Mouse (Mus musculus) R1 (cell line): Measurements from ENCODE around the gene Pcca.

Source experiments
- DNase-seq: peaks from one replicate; pipeline ENCODE4 v3.0.0-alpha.2; 2018; ENCODE audit warnings: low read depth, low spot score

Gene Pcca

DNA sequence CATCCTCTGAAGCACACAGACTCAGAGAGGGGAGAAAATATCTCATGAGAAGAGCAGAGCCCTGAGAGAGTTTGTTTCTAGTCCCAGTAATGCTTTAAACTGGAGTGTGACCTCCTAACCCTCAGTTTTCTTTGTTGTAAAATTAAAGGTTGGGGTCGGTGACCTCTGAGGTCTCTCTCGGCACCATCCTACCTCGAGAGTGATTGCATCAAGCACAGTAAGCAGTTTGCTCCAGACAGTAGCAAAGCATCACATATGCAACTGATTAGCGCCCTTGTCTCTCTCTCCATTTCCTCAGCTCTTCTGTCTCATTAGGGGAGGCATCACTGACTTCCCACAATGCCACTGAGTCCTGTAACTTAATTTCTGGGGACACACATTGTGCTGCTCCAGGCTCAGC lies 302.1 kb downstream of the Pcca start:
- DNase-seq, result no peak

DNA sequence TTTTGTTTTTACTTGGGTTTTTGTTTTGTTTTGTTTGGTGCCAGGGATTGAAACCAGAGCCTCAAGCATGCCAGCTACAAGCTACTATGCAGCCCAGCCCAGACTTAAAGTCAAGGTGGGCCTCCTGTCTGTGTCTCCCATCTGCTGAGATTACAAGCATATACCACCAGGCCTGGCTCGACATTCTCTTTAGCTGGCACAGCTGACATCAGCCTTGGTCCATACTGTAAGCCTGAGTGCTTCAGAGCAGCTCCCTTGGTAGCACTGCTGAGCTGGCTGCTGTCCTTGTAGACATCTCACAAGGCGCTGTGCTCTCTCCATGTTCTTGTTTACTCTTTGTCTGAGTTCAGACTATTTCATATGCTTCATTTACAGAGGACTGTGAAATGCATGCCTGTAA lies 302.9 kb downstream of the Pcca start:
- DNase-seq, result no peak

DNA sequence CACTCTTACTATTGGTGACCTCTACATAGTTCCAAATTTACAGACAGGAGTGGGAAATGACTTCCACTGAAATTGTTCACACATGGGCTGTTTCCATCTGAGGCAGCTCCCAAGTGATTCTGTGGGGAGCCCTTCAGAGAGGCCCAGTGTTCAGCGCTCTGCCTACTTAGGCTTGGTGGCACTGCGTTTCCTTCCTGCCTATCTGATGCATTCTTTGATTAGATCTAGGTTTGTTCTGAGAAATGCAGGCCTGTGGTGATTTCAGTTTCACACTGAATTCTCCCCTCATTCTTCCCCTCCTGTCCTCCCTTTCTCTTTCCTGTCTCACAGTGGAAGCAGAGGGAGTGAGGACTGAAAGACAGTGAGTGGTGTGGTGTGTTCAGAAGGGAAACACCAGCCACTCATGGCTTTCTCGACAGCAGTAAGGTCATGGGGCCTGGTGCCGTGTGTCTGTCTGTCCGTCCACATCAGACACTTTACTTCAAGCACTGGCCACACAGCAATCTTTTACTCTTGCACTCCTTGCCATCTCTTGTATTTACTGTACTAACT lies 318.5 kb downstream of the Pcca start:
- DNase-seq, result no peak

DNA sequence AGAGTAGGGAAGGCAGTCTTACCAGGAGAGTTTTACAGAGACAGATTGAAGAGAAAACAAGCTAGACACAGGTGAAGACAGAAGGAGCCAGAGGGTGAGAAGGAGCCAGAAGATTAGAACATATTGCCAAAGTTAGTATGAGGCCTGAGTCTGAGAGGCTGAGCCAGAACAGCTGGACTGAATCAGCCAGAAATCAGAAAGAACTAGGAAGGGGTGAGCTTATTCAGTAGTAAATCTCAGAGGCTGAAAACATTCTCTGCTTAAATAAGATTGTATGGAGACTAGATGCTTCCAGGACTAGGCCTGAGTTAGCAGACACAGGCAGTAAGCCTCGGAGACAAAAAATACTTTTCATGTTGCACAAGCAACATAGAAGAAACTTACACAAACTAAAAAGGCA lies 325.7 kb downstream of the Pcca start:
- no peak for DNase-seq

DNA sequence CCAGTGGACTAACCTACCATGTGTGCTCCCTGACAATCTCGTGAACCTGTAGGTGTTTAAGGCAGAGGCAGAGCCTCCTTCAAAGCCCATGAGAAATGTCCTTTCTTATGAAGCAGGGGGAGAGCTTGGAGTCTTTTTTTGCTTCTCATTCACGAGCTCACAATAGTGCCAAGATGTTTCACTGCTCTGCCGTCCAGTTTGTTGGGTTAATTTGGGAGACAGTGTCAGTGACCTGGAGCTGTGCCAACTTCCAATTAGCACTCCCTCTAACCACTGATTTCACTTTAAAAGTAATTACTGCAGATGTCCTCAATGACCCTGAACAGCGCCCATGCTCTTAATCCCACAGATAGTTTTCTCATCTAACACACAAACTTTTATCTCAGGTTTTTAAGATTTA lies 328.5 kb downstream of the Pcca start:
- no peak for DNase-seq

DNA sequence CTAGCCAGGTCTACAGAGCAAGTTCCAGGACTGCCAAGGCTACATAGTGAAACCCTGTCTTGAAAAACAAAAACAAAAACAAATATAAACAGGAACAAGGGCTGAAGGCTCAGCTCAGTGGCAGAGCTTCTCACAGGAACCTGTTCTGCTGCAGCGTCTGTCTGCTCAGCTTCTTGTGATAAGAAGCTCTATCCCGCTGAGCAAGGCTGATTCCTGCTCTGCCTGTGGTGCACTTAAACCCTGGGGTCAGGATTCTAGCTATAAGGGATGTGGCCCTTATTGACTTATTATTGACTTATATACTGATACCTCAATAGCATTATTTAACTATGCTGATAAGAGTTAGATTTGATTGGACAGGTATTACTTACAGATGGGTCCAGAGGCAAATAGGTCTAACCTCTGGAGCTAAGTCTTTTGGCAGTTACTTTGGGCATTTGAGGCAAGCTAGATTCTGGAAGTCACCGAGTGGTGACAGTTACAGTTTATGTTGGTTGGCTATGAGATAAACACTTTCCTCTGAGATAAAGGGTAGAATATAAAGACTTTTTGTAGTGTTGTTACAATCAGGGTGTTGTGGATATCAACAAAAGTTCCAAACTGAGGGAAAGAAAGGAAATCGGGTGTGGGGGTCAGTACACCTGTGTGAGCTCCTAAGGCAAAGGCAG lies 331.5 kb downstream of the Pcca start:
- no peak for DNase-seq

DNA sequence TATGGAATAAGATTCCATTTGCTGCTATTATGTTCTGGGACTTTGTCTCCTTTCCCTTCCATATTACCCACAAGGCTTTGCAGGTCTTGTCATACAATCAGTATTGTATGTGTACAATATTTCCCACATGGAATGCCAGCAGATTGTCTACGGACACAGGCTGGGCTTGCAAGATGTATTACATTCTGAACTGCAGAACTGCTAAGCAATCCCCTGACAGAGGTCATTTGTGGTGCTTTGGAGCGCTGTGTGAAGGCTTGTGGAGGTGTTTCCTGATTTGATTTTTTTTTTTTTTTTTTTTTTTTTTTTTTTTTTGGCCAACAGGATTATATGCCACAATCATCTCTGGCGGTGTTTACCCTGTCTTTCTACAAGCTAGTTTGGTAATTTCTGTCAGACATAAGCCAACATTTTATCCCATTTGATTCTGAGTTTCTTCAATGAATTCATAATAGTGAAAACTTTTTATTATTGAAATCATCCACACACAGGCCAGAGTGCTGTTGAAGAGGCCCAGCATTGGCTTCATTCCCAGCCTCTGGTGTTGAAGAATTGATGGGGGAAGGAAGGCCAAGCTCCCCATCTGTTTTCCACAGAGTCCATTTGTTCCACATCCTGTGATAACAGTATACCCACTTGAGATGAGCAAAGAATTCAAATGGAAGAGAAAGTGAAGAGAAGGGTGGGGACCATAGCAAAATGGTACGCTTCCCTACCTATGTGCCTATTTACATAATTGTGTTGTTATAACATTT lies 333.6 kb downstream of the Pcca start:
- no peak for DNase-seq

DNA sequence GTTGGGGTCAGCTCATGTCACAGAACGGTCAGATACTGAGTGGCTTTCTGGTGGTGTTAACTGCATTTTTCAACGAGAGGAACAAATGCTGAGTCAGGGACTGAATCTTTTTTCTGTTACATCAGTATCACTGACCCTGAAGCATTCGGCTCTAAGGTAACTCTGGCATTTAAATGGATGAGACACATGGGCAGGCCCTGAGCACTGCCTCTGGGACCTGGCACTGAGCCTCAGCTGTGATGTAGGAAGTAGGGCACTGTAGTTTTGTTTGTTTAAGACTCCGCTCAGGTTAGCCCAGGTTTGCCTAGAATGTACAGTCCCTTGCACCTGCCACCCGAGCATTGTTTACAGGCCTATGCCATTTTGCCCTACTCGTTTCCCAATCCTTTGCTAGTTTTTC lies 335.7 kb downstream of the Pcca start:
- no peak for DNase-seq

DNA sequence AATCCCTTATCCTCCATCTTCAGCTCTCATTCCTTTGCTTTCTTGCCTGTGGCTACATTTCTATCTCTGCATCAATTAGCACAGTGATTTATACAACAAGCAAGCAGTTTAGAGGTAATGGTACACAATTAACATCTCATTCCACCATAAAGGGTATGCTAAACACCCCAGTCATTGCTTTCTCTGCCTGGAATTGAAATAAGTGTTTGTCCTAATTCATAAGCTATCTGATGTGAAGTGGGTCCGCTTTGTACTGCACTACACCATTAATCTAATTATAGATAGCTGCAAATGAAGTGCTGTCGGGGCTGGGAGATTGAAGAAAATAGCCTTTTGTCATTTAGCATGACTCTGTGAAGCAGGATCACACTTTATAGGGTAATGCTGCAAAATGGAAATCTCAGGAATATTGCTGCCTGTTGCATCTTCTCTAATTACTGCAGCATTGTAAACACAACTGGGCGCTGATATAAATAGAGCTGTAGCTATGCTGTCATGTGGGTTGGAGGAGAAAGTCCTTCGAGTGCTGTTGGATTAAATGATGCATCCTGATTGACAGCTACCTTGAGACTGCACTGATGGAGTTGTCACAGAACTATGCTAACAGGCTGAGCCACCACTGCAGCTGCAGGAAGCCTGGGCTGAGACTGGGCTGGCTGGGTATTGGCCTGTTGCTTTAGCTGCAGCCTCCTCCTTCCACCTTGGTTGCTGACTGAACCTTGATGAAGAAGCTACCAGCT lies 337.9 kb downstream of the Pcca start:
- DNase-seq, result no peak

DNA sequence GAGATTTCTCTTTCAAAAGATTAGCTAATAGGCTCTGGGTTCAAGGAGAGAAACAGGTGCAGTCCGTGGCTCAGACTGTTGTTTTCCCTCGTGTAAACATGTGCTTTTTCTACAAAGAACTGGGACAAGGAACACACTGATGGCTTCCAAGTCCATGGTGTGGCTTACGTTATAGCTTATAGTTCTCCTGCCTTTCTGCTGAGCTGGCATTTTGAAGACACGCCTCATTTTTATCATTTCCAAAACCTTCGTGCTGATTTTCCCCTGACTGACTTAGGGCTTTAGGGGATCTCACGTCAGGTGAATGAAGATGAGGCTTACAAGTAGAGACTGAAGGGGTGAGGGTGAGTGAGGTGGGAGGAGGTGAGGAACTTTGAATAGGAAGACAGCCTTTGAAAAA lies 338.5 kb downstream of the Pcca start:
- no peak for DNase-seq

DNA sequence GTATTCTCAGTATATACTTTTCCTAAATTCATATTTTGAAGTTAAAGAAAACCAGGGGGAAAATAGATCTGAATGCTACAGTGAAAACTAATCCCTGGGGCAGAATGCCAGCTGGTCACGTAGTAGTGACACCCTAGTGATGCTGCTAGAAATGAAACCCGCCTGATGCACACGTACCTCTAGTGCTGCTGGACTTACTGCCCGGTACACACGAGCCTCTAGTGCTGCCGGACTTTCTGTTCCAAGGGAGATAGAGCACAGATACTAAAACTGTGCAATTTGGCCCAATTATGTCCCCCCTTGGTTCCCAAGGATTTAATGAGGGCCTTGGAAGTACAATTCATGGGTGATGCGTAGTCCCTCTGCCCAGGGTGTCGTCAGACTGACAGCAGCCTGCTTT lies 340.9 kb downstream of the Pcca start:
- no peak for DNase-seq

DNA sequence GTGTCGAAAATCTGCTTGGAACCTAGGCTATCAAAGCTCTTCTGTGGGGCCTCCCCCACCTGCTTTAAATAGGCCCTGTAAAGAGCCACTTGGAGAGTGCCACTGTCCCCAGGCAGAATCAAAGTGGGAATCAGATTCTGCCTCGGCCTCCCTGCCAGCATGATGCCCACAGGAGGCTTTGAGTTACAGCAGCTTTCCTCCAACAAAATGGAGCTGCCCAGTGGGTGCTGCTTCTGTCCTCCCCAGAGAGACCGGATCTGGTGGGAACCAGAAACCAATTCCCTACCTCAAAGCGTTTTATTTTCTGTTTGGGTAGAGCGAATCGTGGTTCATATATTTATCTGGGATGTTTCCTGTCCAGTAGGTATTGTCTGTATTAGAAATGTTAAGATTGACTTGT lies 341.5 kb downstream of the Pcca start:
- DNase-seq, result no peak

DNA sequence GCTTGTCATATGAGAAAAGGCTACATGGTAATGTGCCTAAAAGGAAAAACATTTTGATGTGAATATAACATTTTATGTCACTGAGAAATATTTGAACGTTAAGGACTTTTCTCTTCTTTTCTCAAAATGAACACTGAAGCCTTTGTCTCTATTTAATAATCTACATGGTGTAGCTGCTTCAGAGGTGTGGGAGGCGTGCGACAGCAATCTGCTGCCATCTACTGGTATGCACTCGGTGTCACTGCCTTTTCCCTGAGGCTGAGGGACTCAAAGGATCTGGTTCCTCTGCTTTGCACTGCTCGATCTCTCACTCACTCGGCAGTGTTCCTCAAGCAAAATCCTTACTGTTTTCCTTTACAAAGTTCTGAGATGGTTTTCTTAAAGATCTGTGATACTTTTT lies 342.0 kb downstream of the Pcca start:
- DNase-seq, result peak; percentile 56

DNA sequence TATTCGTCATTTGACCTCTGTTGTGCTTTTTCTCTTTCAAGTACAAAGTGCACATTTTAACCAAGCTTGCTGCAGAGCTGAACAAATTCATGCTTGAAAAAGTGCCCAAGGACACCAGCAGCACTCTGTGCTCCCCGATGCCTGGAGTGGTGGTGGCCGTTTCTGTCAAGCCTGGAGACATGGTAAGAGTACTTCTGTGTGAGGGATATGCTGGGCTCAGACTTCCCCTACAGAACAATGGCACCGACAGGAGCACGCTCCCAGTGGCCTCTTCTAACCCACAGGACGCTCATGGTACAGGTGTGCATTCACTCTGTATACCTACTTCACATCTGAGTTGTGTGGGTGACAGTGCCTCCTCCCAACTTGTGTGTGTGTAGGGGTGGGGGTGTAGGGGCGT lies 342.6 kb downstream of the Pcca start:
- no peak for DNase-seq

DNA sequence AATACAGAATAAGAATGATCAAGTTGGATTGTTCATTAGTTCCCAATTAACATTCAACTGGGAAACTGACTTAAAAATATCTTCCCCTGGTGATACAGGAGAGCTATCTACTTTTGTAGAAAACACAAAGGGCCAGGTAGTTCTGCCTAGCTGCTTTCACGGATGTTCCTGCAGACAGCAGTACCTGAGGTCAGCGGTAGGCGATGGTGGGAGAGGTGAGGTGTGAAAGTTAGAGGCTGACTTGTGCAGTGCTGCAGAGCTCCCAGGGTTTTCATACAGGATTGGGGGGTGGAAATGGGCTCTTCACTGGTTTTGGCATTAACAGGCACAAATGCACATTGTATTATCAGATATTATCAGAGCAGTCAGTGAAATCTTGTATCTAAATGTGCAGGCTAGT lies 343.7 kb downstream of the Pcca start:
- DNase-seq, result peak; percentile 18

DNA sequence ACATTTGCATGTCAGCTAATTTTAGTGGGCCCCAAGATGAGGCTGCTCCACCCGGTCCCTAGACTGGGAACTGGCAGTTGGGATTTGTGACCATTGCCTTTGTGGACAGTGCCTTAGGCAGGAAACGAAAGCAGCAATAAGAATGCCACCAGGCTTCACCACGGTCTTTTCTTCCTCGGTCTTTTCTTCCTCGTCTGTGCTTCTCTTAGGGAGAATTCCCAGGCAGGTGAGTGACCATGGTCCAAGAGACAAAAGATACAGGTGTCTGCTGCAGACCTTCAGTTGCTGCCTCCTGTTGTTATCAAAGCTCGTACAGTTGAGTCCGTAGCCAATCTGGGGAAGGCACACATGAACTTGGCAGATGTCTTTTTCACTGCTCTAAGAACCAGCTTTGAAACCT lies 346.2 kb downstream of the Pcca start:
- no peak for DNase-seq

DNA sequence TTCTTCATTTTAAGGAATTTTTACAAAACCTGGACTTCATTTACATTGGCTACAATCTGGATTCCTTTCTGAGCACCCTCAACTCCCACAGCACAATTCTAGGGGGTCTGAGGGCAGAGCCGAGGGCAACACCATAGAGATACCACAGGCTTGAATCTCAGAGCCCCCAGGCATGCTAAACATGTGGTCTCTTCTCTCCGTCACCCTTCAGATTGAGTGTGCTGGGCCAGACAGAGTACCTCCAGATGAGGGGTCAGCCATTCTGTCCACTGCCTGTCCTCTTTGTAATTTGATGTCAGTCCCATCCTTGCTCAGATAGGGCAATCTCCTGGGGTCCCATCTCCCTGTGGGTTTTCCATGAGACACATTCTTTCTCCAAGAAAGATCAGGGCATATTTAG lies 347.6 kb downstream of the Pcca start:
- DNase-seq, result no peak

DNA sequence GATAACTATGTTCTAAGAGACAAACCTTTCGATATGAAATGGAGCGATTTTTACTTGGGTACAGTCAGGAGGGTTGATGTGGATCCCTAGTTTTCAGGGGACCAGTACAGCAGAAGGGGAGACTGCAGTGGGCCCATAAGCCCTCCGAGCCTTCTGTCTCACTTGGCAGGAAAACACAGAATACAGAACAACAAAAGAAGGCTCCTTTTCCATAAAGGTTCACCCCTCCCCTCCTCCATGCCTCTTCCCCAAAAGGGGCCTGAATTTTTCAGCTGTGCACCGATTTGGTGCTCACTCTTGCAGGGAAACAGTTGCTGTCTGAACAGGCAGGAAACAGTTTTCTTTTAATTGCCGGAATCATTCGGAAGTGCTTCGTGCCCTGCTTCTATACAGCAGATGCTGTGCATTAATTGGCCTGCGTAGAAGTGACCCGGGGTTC lies 348.1 kb downstream of the Pcca start:
- no peak for DNase-seq

DNA sequence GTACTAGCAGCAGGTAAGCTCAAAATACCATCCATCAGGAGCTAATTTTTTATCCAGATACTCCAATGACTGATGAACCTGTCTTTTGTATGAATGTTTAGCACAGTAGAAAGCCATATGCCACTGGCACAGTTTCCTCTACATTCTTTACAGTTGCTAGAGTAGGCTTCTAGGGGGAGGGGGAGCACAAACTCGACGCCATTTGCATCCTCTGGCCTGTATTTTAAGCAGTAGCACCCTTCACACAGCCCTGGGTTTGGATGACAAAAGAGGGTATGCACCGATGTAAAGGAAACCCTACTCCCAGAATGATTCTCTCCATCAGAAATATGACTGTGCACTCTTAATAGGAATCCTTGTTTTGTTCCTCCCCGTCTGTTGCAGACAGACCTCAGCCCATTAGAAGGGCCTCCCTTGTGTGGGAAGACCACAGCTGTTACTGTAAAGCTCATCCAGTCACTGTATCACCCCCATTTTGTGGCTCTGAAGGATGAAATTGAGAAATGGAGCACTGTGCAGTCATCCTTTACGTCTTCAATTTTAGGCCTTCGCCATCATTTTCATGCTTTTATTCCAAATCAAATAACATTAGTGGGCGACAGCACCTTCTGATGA lies 348.8 kb downstream of the Pcca start:
- DNase-seq, result no peak

DNA sequence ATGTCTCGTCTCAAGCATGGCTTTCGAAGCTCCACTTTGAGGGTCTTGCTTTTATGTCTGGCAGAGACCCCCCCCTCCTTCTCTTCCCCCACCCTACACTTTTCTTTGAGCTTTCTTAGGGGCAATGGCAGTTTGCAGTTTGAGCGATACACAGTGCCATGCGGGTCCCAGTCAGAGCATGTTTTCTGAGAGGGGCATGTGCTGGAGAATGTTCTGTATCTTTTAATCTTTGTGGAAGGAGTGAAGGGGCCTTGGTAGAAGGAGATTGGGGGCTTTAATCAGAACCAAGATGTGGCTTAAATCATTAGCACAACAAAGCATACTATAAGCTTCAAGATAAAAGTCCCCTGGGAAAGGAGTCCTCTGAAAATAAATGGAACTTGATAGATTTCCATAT lies 349.3 kb downstream of the Pcca start:
- no peak for DNase-seq

DNA sequence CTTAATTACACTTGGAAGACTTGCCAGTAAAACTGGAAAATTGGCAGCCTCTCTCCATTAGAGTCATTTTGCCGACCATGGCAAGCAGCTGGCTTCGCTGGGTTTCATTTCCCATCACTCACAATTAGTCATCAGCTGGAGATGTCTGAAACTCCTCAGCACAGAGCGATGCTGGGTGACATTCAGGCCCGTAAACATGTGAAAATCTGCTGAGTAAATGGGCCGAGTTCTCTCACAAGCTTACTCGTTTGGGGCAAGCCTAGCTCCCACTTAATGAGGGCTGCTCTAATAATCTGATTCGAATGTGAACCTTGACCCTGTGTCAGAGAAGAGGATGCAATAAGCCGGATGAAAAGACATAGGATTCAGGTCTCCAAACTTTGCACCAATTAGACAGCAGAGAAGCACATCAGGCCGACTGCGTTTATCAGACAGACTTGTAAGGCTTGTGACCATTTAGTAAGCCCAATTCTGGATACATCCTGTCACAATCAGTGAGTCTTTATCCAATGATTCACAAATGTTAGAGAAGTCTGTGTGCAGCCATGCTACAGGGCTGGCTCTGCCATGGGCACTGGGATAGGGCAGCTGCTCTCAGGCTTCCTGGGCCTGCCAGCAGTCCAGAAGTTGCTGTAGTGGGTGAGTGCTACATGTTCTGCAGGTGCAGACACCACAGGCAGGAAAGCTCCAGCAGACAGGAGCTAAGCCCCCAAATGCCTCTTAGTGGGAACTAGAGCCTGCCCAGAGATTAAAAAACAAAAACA lies 349.9 kb downstream of the Pcca start:
- no peak for DNase-seq
